Mouse (Mus musculus) lung, postnatal 0 days (tissue): ENCODE measurements around the gene Cbx1.

Experiments
- CTCF ChIP-seq: IDR thresholded peaks from 2 replicates; pipeline ENCODE4 v1.5.1; 2016; ENCODE audit warnings: antibody characterized with exemption, mild to moderate bottlenecking
- EP300 ChIP-seq: IDR thresholded peaks from 2 replicates; pipeline ENCODE4 v1.6.1; 2016; ENCODE audit warnings: antibody characterized with exemption, mild to moderate bottlenecking, control low read depth

DNA sequence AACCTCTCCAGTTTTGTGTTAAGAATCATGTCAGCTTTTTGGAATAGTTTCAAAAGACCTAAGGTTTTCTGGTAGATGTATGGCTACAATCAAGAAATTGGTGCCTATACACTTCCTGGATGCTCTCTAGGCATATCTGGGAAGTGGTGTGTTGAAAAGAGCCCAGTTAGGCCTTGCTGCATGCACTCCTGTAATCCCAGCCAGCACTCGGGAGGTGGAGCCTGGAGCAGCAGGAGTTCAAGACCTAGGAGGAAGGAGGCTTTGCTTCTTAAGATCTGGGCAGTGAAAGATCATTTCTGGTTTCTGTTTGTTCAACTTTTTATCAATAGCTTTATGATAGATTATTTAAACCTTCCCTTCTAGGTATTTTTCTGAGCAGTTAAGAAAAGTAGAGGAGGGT lies 1.8 kb downstream of the Cbx1 start:
- TF ChIP-seq CTCF: no peak
- TF ChIP-seq EP300: no peak
